Mouse (Mus musculus): ENCODE results near the gene Grin2d. TPM values are rescaled to one million over a fixed set of nuclear protein-coding genes. Genes with fewer than 3 reads are reported as not detected.

Grin2d gene
- polyA plus RNA-seq, 3 experiments from 2014 or later: not detected

DNA sequence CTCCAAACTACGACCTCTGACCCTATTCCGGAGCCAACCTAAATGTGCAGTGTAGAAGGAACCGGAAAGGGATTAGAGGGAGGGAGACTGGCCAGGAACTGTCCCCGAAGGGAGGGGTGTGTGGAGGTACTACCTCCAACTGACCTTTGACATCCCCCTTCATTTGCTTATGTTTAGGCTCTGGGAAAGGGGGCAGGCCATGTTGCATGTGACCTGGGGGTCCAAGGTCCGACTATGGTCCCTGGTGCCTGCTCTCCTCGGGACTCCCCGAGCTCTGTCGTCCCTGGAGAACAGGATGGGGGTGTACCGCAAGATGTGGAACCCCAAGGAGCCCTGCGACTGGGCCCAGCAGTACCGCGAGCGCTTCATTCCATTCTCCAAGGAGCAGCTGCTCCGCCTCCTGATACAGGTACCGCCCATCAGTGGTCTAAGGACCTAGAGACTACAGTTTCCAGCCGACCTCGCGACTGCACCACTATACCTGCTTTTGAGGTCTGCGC is 19.1 kb upstream of the Grin2d start:
- peak; percentile 23 for ATAC-seq

GRCm38 (mm10) chr7:45896517-45897257 is 18.5 kb upstream of the Grin2d start, which contains the start of the genes Syngr4 and Tmem143:
Syngr4 (minus strand) TSS chr7:45896714.
Tmem143 (plus strand) TSS chr7:45896941.
- ATAC-seq: peak; percentile 95

DNA sequence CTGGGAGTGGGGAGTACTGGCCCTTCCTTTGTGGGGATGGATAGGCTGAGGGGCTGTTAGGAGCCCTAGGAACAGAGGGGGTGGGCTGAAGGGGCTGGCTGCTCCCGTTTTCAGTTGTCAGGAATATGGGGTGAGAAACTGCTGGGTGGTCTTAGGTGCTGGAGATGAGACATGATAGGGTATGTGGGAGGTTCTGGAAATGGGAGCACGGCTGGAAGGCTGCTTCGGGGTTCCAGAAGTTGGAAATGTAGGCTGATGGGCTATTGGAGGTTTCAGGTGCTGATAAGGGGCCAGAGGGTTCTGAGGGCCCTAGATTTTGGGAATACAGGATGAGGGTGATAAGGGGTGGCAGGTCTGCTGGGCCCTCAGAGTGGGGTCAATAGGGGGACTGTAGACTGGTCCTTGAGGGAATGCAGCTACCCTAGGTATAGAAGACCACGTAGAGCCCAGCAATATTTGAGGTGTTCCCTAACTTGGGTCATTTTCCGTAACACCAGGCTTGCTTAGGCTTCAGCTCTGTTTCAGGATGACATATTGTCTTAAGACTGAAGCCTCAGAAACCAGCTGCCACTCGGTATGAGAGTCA is 17.8 kb upstream of the Grin2d start:
- ATAC-seq: no peak

DNA sequence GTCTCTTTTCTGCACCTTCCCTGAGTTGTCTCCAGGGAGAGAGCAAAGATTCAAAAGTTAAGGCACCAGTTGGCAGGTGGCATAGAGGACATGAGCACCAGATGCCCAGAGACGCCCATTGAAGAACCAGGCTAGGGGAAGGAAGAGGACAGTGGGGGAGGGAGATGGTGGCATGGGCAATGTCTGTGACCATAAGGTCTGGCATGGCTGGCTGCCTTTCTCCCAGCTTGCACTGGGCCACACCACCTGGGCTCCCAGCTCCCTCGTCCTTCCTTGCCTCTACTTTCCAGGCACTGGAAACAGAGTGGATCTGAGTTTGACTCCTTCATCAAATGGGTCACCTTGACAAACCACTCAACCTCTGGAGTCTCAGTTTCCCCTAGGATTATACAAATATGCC is 14.5 kb upstream of the Grin2d start:
- no peak for ATAC-seq

DNA sequence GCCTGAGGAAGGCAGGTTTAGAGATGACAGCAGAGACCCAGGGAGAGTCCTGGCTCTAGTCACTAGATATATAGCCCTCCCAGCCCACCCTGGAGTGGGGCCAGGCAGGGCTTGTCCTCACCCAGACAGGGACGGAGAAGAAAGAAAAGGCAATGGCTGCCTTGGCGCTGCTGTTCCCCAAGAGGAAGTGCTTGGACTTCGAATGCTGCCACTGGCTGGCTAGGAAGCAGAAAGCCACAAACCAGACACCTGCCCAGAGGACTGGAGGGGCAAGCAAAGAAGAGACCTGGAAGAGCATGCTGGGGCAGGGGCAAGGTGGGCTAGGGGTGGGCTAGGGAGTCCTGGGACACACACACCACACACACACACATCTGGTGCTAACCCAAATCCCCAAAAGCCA is 9.1 kb upstream of the Grin2d start:
- ATAC-seq: no peak

GRCm38 (mm10) chr7:45881011-45881410 is 2.8 kb upstream of the Grin2d start:
- ATAC-seq: no peak

DNA sequence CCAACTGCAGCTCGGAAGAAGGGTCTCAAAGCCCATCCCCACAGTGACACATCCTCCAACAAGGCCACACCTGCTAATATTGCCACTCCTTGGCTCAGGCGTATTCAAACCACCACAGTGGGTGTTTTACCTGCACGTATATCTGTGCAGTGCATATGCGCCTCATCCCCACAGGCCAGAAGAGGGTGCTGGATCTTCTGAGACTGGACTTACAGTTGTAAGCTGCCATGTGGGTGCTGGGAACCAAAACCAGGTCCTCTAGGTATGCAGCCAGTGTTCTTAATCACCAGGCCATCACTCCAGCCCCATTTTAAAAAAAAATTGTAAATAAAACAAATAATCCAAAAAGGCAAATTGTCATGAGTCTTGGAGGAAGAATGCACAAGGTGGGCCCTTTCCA is 2.4 kb upstream of the Grin2d start:
- ATAC-seq: no peak

DNA sequence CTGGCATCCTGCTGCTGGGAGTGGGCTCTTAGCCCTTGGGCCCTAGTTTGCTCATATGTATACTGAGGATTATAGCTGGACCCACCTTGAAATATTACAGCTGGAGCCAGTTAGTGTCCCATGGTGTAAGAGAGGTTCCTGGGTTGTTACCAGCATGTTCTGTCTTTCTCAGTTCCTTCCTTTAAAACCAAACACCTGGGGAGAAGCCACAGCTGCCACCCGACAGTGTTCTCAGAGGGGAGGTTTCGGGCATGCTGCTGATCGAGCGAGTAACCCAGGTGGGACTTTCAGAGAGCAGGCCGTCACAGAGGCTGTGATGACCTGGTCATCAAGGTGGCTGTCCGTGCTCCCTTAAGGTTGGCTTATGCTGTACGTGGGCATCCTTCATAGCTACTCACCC is 1.3 kb downstream of the Grin2d start:
- ATAC-seq: no peak

DNA sequence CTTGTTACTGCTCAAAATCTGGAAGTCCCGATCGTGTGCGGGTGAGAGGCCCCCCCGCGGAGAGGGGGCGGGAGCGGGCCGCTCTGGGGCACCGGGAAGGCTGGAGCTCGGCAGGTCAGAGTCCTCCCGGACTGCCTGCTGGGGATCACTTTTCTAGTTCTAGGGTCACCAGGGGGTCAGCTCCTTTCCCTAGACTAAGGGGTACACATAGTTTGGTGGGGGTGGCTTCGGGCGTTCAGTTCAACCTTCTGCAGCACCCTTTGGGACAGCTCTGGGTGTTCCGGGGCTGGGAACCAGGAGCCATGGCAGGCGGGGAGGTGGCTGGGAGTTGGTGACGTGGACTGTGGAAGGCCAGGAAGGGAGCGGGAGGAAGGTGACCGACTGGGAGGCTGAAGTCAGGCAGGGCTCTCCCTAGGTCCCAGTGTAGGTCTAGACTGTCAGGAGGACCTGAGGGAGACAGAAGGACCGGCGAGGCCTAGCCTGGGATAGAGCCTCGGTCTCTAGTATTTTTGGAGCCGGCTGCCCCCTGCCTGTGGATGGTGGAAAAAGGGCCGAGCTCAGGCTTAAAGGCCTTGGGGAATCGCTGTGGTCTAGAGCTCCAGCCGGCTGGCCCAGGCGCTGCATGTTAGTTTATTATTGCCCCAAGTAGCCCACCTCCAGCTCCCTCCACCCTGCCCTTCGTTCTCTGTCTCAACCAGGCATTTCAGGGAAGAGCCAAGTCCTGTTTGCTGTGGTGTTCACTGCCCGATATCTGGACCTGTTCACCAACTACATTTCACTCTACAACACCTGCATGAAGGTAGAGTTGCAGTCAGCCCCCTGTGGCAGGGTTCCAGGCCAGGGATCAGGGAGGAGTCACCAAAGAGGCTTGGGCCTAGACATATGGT is 4.9 kb downstream of the Grin2d start:
- ATAC-seq: peak; percentile 27

DNA sequence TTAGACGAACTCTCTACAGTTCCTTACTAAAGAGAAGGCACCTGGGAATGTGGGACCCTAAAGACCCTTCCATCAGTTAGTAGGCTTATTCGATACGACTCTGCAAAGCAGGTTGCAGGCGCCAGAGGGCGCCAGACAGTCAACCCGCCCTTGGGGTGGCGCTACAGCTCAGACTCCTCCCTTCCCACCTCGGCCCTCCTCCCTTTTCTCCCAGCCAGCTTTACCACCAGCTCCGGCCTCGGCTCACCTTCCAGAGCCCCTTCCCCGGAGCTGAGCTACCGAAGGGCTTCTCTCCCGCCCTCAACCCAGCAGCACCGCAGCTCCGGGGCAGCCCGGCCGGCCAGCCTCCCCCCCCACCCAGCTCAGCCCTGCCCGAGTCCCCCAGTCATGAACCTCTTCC is 5.6 kb downstream of the Grin2d start, which contains the start of gene Kdelr1:
Gene Kdelr1 (plus strand): TSS at position 149 of the 400 bp plus-strand sequence.
- ATAC-seq: peak; percentile 90

GRCm38 (mm10) chr7:45870282-45871058 is 7.7 kb downstream of the Grin2d start:
- no peak for ATAC-seq

- ATAC-seq: no peak
These were observed 8.4 kb downstream of the Grin2d start for GRCm38 (mm10) chr7:45869787-45870186.

DNA sequence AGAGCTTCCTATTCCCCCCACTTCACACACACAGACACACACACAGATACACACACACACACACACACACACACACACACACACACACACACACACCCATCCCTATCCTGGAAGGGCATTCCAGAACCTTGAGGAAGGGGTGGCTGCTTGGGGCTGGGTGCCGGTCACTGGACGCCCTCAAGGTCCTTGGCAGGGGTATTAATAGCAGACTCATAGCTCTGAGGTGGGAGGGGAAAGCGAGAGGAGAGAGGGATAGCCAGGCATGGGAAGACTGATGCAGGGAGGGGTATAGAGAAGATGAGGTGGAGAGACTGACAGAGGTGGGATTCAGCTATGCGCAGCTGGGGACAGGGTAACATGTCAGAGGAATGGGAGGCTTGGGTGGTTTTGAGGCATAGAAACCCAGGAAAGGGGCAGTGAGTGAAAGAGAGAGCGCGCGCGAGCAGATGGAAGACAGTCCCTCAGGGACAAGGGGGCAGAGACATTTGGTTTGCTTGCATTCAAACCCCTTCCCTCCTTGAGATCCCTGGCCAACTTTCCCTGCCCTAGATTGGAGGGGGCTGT is 9.0 kb downstream of the Grin2d start:
- ATAC-seq: no peak

DNA sequence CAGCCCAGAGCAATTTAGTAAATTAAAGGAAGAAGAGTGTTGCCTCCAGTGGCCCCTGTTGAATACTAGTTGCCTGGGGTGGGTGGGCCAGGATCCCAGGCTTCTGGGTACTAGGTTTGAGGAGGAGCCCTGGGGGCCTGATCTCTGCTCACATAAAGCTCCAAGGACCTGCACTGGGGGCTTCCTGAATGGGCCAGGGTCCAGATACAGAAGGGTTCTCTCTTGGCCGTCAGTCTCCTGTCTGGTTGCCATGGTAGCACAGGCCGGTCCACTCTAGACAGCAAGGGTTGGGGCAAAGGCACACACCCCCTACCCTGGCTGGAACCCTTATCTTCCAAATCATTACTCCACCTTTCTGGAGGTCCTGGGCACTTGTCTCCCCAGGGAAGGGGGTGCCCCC is 10.3 kb downstream of the Grin2d start:
- ATAC-seq: no peak

DNA sequence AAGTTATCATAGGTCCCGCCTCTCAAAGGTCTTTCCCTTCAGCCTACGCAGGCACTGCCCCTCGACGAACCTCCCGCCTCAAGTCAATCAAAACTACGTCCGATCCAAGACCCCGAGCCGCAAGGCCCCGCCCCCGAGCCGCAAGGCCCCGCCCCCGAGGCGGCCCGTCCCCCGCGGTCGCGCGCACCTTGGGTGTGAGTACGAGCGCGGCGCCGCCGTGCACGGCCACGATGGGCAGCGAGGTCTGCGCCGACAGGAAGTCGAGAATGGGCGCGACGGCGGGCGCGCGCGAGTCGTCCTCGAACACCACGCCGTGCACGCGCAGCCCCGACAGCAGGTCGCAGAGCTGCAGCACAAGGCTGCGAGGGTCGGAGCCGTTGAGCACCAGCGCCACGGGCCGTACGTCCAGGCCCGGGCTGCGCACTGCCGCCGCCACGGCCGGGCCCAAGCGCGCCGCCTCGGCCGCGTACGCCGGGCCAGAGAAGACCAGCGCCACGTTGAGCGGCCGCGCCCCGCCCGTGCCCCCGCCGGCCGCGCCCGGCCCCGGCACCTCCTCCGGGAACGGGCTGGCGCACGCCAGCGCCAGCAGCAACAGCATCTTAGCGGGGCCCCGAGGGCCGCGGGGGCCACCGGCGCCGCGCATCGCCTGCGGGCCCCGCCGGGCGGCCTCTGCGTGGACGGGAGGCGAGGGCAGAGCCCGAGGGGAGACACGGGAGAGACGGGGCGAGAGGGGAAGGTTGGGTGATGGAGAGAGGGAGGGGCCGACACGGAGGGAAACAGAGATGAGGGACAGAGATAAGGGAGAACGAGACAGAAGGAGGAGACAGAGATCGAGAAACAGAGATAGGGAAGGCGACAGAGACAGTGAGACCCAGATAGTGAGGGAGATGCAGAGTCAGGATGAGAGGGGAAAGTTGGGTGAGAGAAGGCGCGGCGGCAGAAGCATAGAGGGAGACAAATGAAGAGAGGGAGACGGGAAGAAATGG is 12.0 kb downstream of the Grin2d start:
- peak; percentile 83 for ATAC-seq

GRCm38 (mm10) chr7:45864435-45864834 is 13.7 kb downstream of the Grin2d start:
- no peak for ATAC-seq

- no peak for ATAC-seq
These were observed 15.4 kb downstream of the Grin2d start for GRCm38 (mm10) chr7:45862804-45863203.

- ATAC-seq: no peak
These were observed 19.2 kb downstream of the Grin2d start for GRCm38 (mm10) chr7:45859008-45859407.

DNA sequence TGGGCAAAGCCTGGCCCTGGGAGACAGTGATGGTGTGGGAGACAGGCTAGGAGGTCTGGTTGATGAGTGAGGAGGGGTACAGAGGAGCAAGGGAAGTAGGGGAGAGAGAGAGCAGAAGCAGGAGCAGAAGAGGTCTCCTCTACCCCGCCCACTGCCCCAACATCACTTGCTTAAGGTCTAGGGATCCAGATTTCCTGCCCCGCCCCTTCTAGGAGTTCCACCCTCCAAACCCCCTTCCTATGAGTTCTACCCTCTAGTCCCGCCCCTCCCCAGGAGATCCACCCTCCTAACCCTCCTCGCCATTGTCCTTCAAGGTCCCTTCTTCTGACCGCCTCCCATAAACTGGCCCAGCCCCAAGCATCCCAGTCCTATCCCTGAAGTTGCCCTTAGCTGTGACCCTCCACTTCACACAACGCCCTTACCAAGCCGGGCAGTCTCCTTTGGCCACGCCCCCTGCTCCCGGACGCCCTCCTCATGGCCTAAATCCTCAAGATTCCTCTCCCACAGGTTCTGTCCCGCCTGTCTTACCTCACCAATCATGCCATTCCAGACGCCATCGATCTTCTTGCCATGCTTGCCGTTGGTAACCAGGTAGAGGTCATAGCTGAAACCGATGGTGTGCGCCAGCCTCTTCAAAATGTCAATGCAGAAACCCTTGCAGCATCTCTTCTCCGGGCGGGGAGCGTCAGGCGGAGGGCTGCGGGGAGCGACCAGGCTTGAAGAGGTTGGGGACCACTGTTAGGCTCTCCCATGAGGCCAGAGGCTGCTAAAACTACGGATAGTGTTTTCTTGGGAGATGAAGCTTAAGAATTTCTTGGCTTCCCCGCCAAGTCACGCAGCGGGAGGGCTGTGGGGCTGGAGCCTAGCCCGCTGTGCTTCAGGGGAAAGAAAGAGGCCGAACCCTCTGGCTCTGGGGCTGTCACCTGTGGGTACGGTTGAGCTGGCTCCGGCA is 21.0 kb downstream of the Grin2d start:
- ATAC-seq: no peak

Measured in inflammation-experienced regulatory T-cells, adult 6 months (primary cell).